Mouse (Mus musculus) liver, adult (tissue): ENCODE measurements around the gene Kcnq4.

ENCODE experiments used
- GATA4 ChIP-seq: IDR thresholded peaks from 2 replicates; pipeline ENCODE4 v1.6.1; 2014; ENCODE audit warnings: mild to moderate bottlenecking, low read length; ENCODE audit not compliant: insufficient replicate concordance

Gene Kcnq4

GRCm38 (mm10) chr4:120731030-120731644 lies 17.3 kb downstream of the Kcnq4 start:
- no peak for TF ChIP-seq GATA4

- TF ChIP-seq GATA4 = no peak
Measured at GRCm38 (mm10) chr4:120730574-120730973, 17.8 kb downstream of the Kcnq4 start.

GRCm38 (mm10) chr4:120730146-120730545 lies 18.3 kb downstream of the Kcnq4 start:
- no peak for TF ChIP-seq GATA4

GRCm38 (mm10) chr4:120729441-120729840 lies 19.0 kb downstream of the Kcnq4 start:
- no peak for TF ChIP-seq GATA4

- no peak for TF ChIP-seq GATA4
Measured at GRCm38 (mm10) chr4:120727842-120728241, 20.6 kb downstream of the Kcnq4 start.

GRCm38 (mm10) chr4:120726174-120726573 lies 22.2 kb downstream of the Kcnq4 start:
- TF ChIP-seq GATA4 = no peak

- no peak for TF ChIP-seq GATA4
Measured at GRCm38 (mm10) chr4:120725516-120726090, 22.8 kb downstream of the Kcnq4 start.

- TF ChIP-seq GATA4 = no peak
Measured at GRCm38 (mm10) chr4:120721574-120721973, 26.8 kb downstream of the Kcnq4 start.

- no peak for TF ChIP-seq GATA4
Measured at GRCm38 (mm10) chr4:120719152-120719551, 29.3 kb downstream of the Kcnq4 start.

GRCm38 (mm10) chr4:120717591-120717990 lies 30.8 kb downstream of the Kcnq4 start:
- TF ChIP-seq GATA4 = no peak

GRCm38 (mm10) chr4:120716765-120717164 lies 31.6 kb downstream of the Kcnq4 start:
- TF ChIP-seq GATA4 = no peak

- no peak for TF ChIP-seq GATA4
Measured at GRCm38 (mm10) chr4:120716141-120716571, 32.3 kb downstream of the Kcnq4 start.

GRCm38 (mm10) chr4:120713856-120714497 lies 34.4 kb downstream of the Kcnq4 start:
- TF ChIP-seq GATA4 = no peak

- no peak for TF ChIP-seq GATA4
Measured at GRCm38 (mm10) chr4:120713021-120713420, 35.4 kb downstream of the Kcnq4 start.

- no peak for TF ChIP-seq GATA4
Measured at GRCm38 (mm10) chr4:120712236-120712635, 36.2 kb downstream of the Kcnq4 start.

- TF ChIP-seq GATA4 = no peak
Measured at GRCm38 (mm10) chr4:120702511-120702910, 45.9 kb downstream of the Kcnq4 start.

- no peak for TF ChIP-seq GATA4
Measured at GRCm38 (mm10) chr4:120702056-120702455, 46.4 kb downstream of the Kcnq4 start.

GRCm38 (mm10) chr4:120701180-120701579 lies 47.2 kb downstream of the Kcnq4 start:
- no peak for TF ChIP-seq GATA4
